Mouse (Mus musculus): ENCODE results near the gene Aagab. TPM values are rescaled to one million over a fixed set of nuclear protein-coding genes. Genes with fewer than 3 reads are reported as not detected.

The Aagab gene
- total RNA-seq, 1 experiment from 2014 or later: 37.0 TPM

Other genes with a start within 250 kb of the Aagab start
- 13.9 to 27.5 TPM (median 18.0 TPM) in 3 replicates for gene Map2k5, start 224.8 kb upstream of the Aagab start, total RNA-seq (2017)
- gene 2300009A05Rik, start 203.4 kb upstream of the Aagab start, total RNA-seq (2017): 6.8 to 18.2 TPM (median 7.0 TPM) in 3 replicates
- gene Iqch, start 167 bp upstream of the Aagab start, total RNA-seq (2017): not detected in 3 replicates
- gene Smad3, start 155.3 kb downstream of the Aagab start, total RNA-seq (2017): 52.0 to 121 TPM (median 56.1 TPM) in 3 replicates